ENCODE assay signal across 16 mouse cellular contexts in genomic region chr5:8327645-8328269, GRCm38 (mm10). TPM values are rescaled to one million over a fixed set of nuclear protein-coding genes. Genes with fewer than 3 reads are reported as not detected.
"Had no signal": no experiment of that assay in that cellular context is flagged by ENCODE, and none has a peak within 500 bp of the region (broad histone marks: within the 10 kb centered on the region; RNA-seq: fewer than 3 reads in every experiment).

No protein-coding gene starts in this region.

- H3K27me3 ChIP-seq: lung, embryonic 15.5 days; megakaryocyte, embryonic 14.5 days; midbrain, embryonic 13.5 days; midbrain, embryonic 15.5 days; neural tube, embryonic 12.5 days had no signal

- H3K9me3 ChIP-seq: lung, embryonic 15.5 days; megakaryocyte, embryonic 14.5 days; midbrain, embryonic 13.5 days; midbrain, embryonic 15.5 days; neural tube, embryonic 12.5 days had no signal

- H3K9ac ChIP-seq: lung, embryonic 15.5 days; midbrain, embryonic 13.5 days; midbrain, embryonic 15.5 days; neural tube, embryonic 12.5 days had no signal

- H3K27ac ChIP-seq: lung, embryonic 15.5 days; macrophage; midbrain, embryonic 13.5 days; midbrain, embryonic 15.5 days; neural tube, embryonic 12.5 days had no signal

- DNase-seq: lung, adult 2 months; lung, postnatal 14 days; lung, postnatal 36 days; right cerebral cortex, postnatal 14 days; thymus, adult 18-20 months; thymus, postnatal 14 days; thymus, postnatal 36 days had no signal

- H3K4me3 ChIP-seq: lung, embryonic 15.5 days; megakaryocyte, embryonic 14.5 days; midbrain, embryonic 13.5 days; midbrain, embryonic 15.5 days; neural tube, embryonic 12.5 days had no signal

- H3K4me2 ChIP-seq: lung, embryonic 15.5 days; midbrain, embryonic 11.5 days; midbrain, embryonic 13.5 days; midbrain, embryonic 15.5 days; neural tube, embryonic 12.5 days had no signal

- ATAC-seq: lung, postnatal 0 days; midbrain, embryonic 13.5 days; midbrain, embryonic 15.5 days had no signal

- H3K4me1 ChIP-seq: lung, embryonic 15.5 days; megakaryocyte, embryonic 14.5 days; midbrain, embryonic 13.5 days; midbrain, embryonic 15.5 days; neural tube, embryonic 12.5 days had no signal

- H3K36me3 ChIP-seq: lung, embryonic 15.5 days; neural tube, embryonic 12.5 days had no signal

RNA-seq across cellular contexts. Expression of gene Adam22, which starts 40.2 kb away (rescaled TPM):
- total RNA-seq: neutrophil, adult 5-6 weeks had no signal
